Mouse (Mus musculus) forebrain, embryonic 10.5 days (tissue): ENCODE measurements around the gene Map3k5. TPM values are rescaled to one million over a fixed set of nuclear protein-coding genes. Genes with fewer than 3 reads are reported as not detected.

Experiments
- DNase-seq: peaks from one replicate; pipeline ENCODE4 v3.0.0-alpha.2; 2017; ENCODE audit warnings: low spot score; ENCODE audit errors: extremely low spot score
- H3K27ac ChIP-seq: fragments of 300-500 bp; sonication (generic); 2 replicates; pipeline ENCODE4 v1.5.1; 2016; ENCODE audit warnings: mild to moderate bottlenecking
- H3K27me3 ChIP-seq: fragments of 300-500 bp; sonication (generic); 2 replicates; pipeline ENCODE4 v1.6.1; 2016; ENCODE audit warnings: mild to moderate bottlenecking; ENCODE audit not compliant: poor library complexity, severe bottlenecking
- H3K36me3 ChIP-seq: fragments of 300-500 bp; sonication (generic); replicated peaks from 2 replicates; pipeline ENCODE4 v1.6.1; 2016; ENCODE audit warnings: mild to moderate bottlenecking, moderate library complexity
- H3K4me1 ChIP-seq: fragments of 300-500 bp; sonication (generic); 2 replicates; pipeline ENCODE4 v1.6.1; 2016
- H3K4me3 ChIP-seq: fragments of 300-500 bp; sonication (generic); 2 replicates; pipeline ENCODE4 v1.5.1; 2016; ENCODE audit warnings: mild to moderate bottlenecking, moderate library complexity
- H3K9me3 ChIP-seq: fragments of 300-500 bp; sonication (generic); 2 replicates; pipeline ENCODE4 v1.6.1; 2016; ENCODE audit warnings: mild to moderate bottlenecking, moderate library complexity
- WGBS: fragments of 180-500 bp; shearing (Covaris S2); methylation state at CpG from one replicate; pipeline ENCODE4 v1.1.7; 2016; 5-methylcytosine and 5-hydroxymethylcytosine counted together
- polyA plus RNA-seq: library from polyadenylated mRNA; unstranded; fragments of >200 nt; fragmentation: Nextera tagmentation; extraction: Ambion mirVana; gene quantifications from 2 replicates; pipeline ENCODE4 v1.2.1, GENCODE M21; 2016

The Map3k5 gene
- polyA plus RNA-seq, 1 experiment from 2014 or later: 0.42 TPM

DNA sequence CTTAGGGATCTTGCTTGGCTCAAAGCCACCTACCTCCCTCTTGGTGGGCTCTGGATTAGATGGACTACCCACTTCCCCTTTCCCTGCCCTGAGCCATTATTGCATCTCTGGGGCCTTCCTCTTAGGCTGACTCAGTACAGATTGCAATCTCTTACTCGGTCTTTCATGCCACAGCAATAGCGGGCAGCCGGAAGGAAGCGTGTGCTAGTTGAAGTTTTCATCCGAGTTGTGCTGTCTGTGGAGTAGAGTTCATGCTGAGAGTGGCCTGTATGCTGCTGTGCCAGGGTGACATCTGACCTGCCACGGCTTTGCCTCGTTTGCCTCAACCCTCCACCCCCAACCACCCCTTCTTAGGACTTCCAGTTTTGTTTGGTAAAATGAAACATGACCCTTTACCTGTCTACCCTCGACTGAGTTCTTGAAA is 5.0 kb downstream of the Map3k5 start:
- no peak overlapping the region for H3K27ac ChIP-seq
- no peak for DNase-seq
- H3K4me1 ChIP-seq: peaks cover 28% of the 10 kb centered on the region
- 54% methylated on average over 8 of the region's 8 CpGs for WGBS
- H3K4me3 ChIP-seq: no peak overlapping the region
- no peaks in the 10 kb centered on the region for H3K9me3 ChIP-seq
- no peaks in the 10 kb centered on the region for H3K36me3 ChIP-seq
- peaks cover 37% of the 10 kb centered on the region for H3K27me3 ChIP-seq

GRCm38 (mm10) chr10:19940127-19940526 is 5.9 kb downstream of the Map3k5 start:
- no peaks in the 10 kb centered on the region for H3K9me3 ChIP-seq
- peaks cover 19% of the 10 kb centered on the region for H3K4me1 ChIP-seq
- DNase-seq: no peak
- H3K36me3 ChIP-seq: no peaks in the 10 kb centered on the region
- H3K27ac ChIP-seq: no peak overlapping the region
- H3K27me3 ChIP-seq: peaks cover 30% of the 10 kb centered on the region
- no peak overlapping the region for H3K4me3 ChIP-seq
- 89% methylated on average over 7 of the region's 7 CpGs for WGBS

GRCm38 (mm10) chr10:19940626-19941025 is 6.4 kb downstream of the Map3k5 start:
- Histone ChIP-seq H3K27ac (no peak overlapping the region), H3K36me3 (no peaks in the 10 kb centered on the region), H3K27me3 (peaks cover 25% of the 10 kb centered on the region), H3K4me1 (peaks cover 16% of the 10 kb centered on the region), H3K4me3 (no peak overlapping the region), H3K9me3 (no peaks in the 10 kb centered on the region)
- WGBS: 90% methylated on average over 8 of the region's 8 CpGs
- no peak for DNase-seq

- H3K4me3 ChIP-seq: no peak overlapping the region
- WGBS: 69% methylated on average over 6 of the region's 6 CpGs
- H3K27me3 ChIP-seq: peaks cover 21% of the 10 kb centered on the region
- peaks cover 16% of the 10 kb centered on the region for H3K4me1 ChIP-seq
- no peaks in the 10 kb centered on the region for H3K9me3 ChIP-seq
- H3K27ac ChIP-seq: no peak overlapping the region
- H3K36me3 ChIP-seq: no peaks in the 10 kb centered on the region
- DNase-seq: no peak
Observed at GRCm38 (mm10) chr10:19941063-19941462, 6.8 kb downstream of the Map3k5 start.

GRCm38 (mm10) chr10:19941914-19942313 is 7.6 kb downstream of the Map3k5 start:
- H3K27ac ChIP-seq: no peak overlapping the region
- peaks cover 12% of the 10 kb centered on the region for H3K27me3 ChIP-seq
- H3K4me1 ChIP-seq: peaks cover 16% of the 10 kb centered on the region
- no peak overlapping the region for H3K4me3 ChIP-seq
- H3K36me3 ChIP-seq: no peaks in the 10 kb centered on the region
- DNase-seq: no peak
- no peaks in the 10 kb centered on the region for H3K9me3 ChIP-seq
- 85% methylated on average over 9 of the region's 9 CpGs for WGBS

- DNase-seq: no peak
- peaks cover 12% of the 10 kb centered on the region for H3K4me1 ChIP-seq
- no peaks in the 10 kb centered on the region for H3K36me3 ChIP-seq
- no peak overlapping the region for H3K4me3 ChIP-seq
- H3K9me3 ChIP-seq: no peaks in the 10 kb centered on the region
- H3K27ac ChIP-seq: no peak overlapping the region
- H3K27me3 ChIP-seq: peaks cover 5% of the 10 kb centered on the region; the same call in 1 of the 2 replicates
- 93% methylated on average over 3 of the region's 3 CpGs for WGBS
Observed at GRCm38 (mm10) chr10:19942621-19943020, 8.3 kb downstream of the Map3k5 start.

DNA sequence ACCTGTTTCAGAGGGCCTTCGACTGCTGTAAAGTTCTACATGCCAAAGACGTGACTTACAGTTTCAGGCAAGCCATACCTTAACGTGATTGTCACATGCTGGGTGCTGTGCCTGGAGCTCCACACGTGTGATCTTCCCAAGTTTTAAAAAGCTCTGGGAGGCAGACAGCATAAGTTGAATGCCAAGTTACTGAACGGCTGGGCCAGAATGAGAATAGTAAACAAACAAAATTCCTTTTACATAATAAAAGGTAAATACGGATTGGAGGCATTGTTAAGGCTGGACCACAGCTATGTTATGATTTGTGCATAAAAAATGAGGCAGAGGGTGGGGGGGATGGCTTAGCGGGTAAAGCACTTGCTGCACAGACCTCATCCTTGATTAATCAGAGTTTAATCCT is 11.4 kb downstream of the Map3k5 start:
- Histone ChIP-seq H3K9me3 (no peaks in the 10 kb centered on the region), H3K27me3 (no peaks in the 10 kb centered on the region), H3K4me1 (0 out of 2 replicates have a peak, but pooled peaks cover 2% of the 10 kb centered on the region), H3K27ac (no peak overlapping the region), H3K36me3 (no peaks in the 10 kb centered on the region), H3K4me3 (no peak overlapping the region)
- 84% methylated on average over 7 of the region's 7 CpGs for WGBS
- no peak for DNase-seq

- 0 out of 2 replicates have a peak, but pooled peaks cover 2% of the 10 kb centered on the region for H3K4me1 ChIP-seq
- H3K36me3 ChIP-seq: no peaks in the 10 kb centered on the region
- WGBS: 89% methylated on average over 6 of the region's 6 CpGs
- H3K27me3 ChIP-seq: no peaks in the 10 kb centered on the region
- H3K9me3 ChIP-seq: no peaks in the 10 kb centered on the region
- no peak for DNase-seq
- H3K4me3 ChIP-seq: no peak overlapping the region
- no peak overlapping the region for H3K27ac ChIP-seq
Observed at GRCm38 (mm10) chr10:19946644-19947043, 12.4 kb downstream of the Map3k5 start.

DNA sequence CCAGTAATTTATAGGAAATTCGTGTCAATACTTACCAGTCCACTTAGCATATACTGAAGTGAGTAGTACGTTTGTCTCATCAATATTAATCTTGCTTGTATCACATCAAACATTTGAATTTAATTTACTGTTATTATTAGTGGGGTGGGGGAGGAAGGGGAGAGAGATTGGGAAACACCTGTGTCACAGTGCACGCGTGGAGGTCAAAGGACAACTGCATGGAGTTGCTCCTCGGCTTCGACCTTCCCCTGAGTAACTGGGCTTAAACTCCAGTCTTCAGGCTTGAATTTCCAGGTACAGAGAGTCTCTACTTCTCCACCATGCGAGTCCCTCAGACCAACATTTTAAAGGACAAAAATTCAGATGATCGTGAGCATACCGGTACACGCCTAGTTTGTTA is 13.2 kb downstream of the Map3k5 start:
- 93% methylated on average over 10 of the region's 10 CpGs for WGBS
- Histone ChIP-seq H3K9me3 (no peaks in the 10 kb centered on the region), H3K4me3 (no peak overlapping the region), H3K36me3 (no peaks in the 10 kb centered on the region), H3K27ac (no peak overlapping the region), H3K4me1 (0 out of 2 replicates have a peak, but pooled peaks cover 2% of the 10 kb centered on the region), H3K27me3 (no peaks in the 10 kb centered on the region)
- no peak for DNase-seq

DNA sequence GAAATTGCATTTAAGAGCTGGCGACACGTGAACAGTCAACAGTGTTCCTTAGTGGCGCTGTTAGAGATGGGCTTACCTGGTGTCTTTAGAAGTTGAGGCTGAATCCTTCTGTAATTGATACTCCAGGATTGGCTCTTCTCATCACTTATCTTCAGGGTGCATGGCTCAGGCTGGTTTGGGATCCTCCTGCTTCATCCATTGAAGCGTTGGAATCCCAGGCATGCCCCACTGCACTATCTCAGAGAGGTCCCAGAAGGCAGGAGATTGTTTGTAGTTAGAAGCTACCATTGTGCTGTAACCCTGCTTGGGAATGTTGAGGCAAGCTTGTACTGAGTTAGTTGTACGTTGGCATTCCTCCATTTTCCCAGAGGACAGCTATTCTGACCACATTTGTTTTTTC is 13.6 kb downstream of the Map3k5 start:
- H3K36me3 ChIP-seq: no peaks in the 10 kb centered on the region
- DNase-seq: no peak
- 90% methylated on average over 5 of the region's 5 CpGs for WGBS
- no peaks in the 10 kb centered on the region for H3K27me3 ChIP-seq
- no peaks in the 10 kb centered on the region for H3K9me3 ChIP-seq
- H3K4me1 ChIP-seq: 0 out of 2 replicates have a peak, but pooled peaks cover 2% of the 10 kb centered on the region
- no peak overlapping the region for H3K4me3 ChIP-seq
- H3K27ac ChIP-seq: no peak overlapping the region

GRCm38 (mm10) chr10:19948381-19948780 is 14.1 kb downstream of the Map3k5 start:
- Histone ChIP-seq H3K27ac (no peak overlapping the region), H3K4me3 (no peak overlapping the region)
- DNase-seq: no peak

GRCm38 (mm10) chr10:19949106-19949505 is 14.8 kb downstream of the Map3k5 start:
- no peak overlapping the region for H3K4me3 ChIP-seq
- H3K4me1 ChIP-seq: 0 out of 2 replicates have a peak, but pooled peaks cover 2% of the 10 kb centered on the region
- no peak for DNase-seq
- H3K27ac ChIP-seq: no peak overlapping the region
- 81% methylated on average over 4 of the region's 4 CpGs for WGBS
- H3K9me3 ChIP-seq: no peaks in the 10 kb centered on the region
- no peaks in the 10 kb centered on the region for H3K36me3 ChIP-seq
- H3K27me3 ChIP-seq: no peaks in the 10 kb centered on the region

More at GRCm38 (mm10) chr10:19948381-19948780, 14.1 kb downstream of the Map3k5 start:
- Histone ChIP-seq H3K36me3 (no peaks in the 10 kb centered on the region), H3K27me3 (no peaks in the 10 kb centered on the region), H3K4me1 (0 out of 2 replicates have a peak, but pooled peaks cover 2% of the 10 kb centered on the region), H3K9me3 (no peaks in the 10 kb centered on the region)
- 92% methylated on average over 11 of the region's 11 CpGs for WGBS

DNA sequence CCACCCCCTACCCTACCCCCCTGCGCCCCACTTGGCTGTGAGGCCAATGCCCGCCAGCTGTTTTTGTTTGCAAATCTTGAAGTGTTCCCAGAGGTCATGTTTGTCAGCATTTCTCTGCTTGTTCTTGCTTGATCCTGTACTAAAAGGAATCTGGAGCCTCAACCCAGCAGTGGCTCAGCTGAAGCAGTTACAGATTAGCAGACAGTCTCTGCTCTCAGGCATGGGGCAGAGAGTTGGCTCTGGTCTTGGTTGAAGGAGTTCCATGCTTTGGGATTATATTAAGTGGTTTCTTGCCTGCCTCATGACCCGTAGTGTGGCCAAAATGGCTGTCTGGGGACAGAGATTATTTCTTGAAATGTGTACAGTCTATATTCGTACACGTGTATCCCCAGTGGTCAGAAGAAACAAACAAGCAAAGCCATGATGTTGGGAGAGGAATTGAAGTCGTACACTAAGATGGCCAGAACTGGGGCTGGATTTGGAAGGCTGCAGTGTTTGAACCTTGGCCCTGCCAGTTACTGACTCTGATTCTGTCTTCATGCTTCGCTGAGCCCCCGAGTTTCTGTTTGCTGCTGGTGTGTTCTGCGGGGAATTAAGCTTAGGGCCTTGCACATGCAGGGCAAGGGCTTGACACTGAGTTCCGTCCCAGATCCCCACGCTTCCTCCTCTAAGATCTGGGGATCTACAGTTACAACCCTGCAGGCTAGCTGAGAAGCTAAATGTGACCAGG is 18.9 kb downstream of the Map3k5 start:
- Histone ChIP-seq H3K4me3 (no peak overlapping the region), H3K4me1 (peaks cover 7% of the 10 kb centered on the region; the same call in 1 of the 2 replicates), H3K9me3 (no peaks in the 10 kb centered on the region), H3K36me3 (no peaks in the 10 kb centered on the region), H3K27ac (no peak overlapping the region), H3K27me3 (no peaks in the 10 kb centered on the region)
- WGBS: 87% methylated on average over 11 of the region's 11 CpGs
- DNase-seq: no peak
